Mouse (Mus musculus) erythroblast, embryonic 14.5 days (primary cell): ENCODE results near the gene Sgcd.

Experiments
- GATA1 ChIP-seq: IDR thresholded peaks from 2 replicates; pipeline ENCODE4 v1.6.1; 2012; ENCODE audit warnings: low read length, inconsistent platforms, mixed read lengths
- TAL1 ChIP-seq: IDR thresholded peaks from 3 replicates; pipeline ENCODE4 v1.6.1; 2012; ENCODE audit warnings: low read length, inconsistent platforms, mixed read lengths

GRCm38 (mm10) chr11:47120874-47121273 lies 867.9 kb downstream of the Sgcd start:
- TF ChIP-seq GATA1 (no peak), TAL1 (no peak)
